Mouse (Mus musculus): Measurements from ENCODE around the gene Psme4. TPM values are rescaled to one million over a fixed set of nuclear protein-coding genes. Genes with fewer than 3 reads are reported as not detected.

Psme4 gene
- polyA plus RNA-seq, 1 experiment from 2014 or later = 10.5 TPM

- Histone ChIP-seq H3K36me3 (ENCODE audit: control insufficient read depth, insufficient read depth, low read length) (no peaks in the 10 kb centered on the region), H3K27me3 (replicated peaks; ENCODE audit: control insufficient read depth, insufficient read depth, low read length) (no peaks in the 10 kb centered on the region), H3K9ac (ENCODE audit: low read depth, low read length) (no peak overlapping the region), H3K4me1 (ENCODE audit: control insufficient read depth, insufficient read depth, low read length) (no peaks in the 10 kb centered on the region), H3K4me2 (ENCODE audit: low read depth, low read length) (no peak overlapping the region), H3K27ac (ENCODE audit: low read length) (no peak overlapping the region), H3K4me3 (ENCODE audit: low read length) (no peak overlapping the region), H3K9me3 (ENCODE audit: control insufficient read depth, low read length) (no peaks in the 10 kb centered on the region)
- WGBS = 78% methylated on average over 1 of the region's 1 CpGs
- no peak for ATAC-seq
Observed at GRCm38 (mm10) chr11:30920641-30921040, 149.1 kb downstream of the Psme4 start.

DNA sequence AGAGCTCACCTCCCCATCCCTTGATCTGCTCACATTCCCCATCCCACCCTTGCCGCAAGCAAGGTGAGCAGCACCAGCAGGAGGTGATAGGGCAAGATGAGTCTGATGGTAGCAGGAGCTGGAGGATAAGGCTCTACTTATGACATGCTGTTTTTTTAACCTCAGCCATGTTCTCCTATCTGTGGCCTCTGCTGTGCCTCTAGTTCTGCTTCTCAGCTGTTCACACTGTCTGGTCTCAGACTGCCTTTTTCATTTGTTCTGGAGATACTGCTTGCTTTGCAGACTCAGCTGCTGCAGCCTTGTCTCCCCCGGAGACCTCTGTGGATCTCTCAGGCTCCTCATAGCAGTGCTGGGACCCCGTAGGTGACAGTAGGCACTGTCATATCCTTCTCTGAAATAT lies 151.8 kb downstream of the Psme4 start:
- Histone ChIP-seq H3K9me3 (ENCODE audit: control insufficient read depth, low read length) (no peaks in the 10 kb centered on the region), H3K27ac (ENCODE audit: low read length) (no peak overlapping the region), H3K4me3 (ENCODE audit: low read length) (no peak overlapping the region), H3K9ac (ENCODE audit: low read depth, low read length) (no peak overlapping the region), H3K4me2 (ENCODE audit: low read depth, low read length) (no peak overlapping the region), H3K27me3 (replicated peaks; ENCODE audit: control insufficient read depth, insufficient read depth, low read length) (no peaks in the 10 kb centered on the region), H3K36me3 (ENCODE audit: control insufficient read depth, insufficient read depth, low read length) (no peaks in the 10 kb centered on the region), H3K4me1 (ENCODE audit: control insufficient read depth, insufficient read depth, low read length) (no peaks in the 10 kb centered on the region)
- no peak for ATAC-seq
- WGBS = 94% methylated on average over 3 of the region's 3 CpGs

GRCm38 (mm10) chr11:30928079-30928478 lies 156.6 kb downstream of the Psme4 start:
- ATAC-seq = no peak
- H3K9me3 ChIP-seq (ENCODE audit: control insufficient read depth, low read length) = no peaks in the 10 kb centered on the region
- no peaks in the 10 kb centered on the region for H3K36me3 ChIP-seq (ENCODE audit: control insufficient read depth, insufficient read depth, low read length)
- no peak overlapping the region for H3K27ac ChIP-seq (ENCODE audit: low read length)
- H3K27me3 ChIP-seq (replicated peaks; ENCODE audit: control insufficient read depth, insufficient read depth, low read length) = no peaks in the 10 kb centered on the region
- H3K9ac ChIP-seq (ENCODE audit: low read depth, low read length) = no peak overlapping the region
- no peak overlapping the region for H3K4me3 ChIP-seq (ENCODE audit: low read length)
- H3K4me2 ChIP-seq (ENCODE audit: low read depth, low read length) = no peak overlapping the region
- no peaks in the 10 kb centered on the region for H3K4me1 ChIP-seq (ENCODE audit: control insufficient read depth, insufficient read depth, low read length)

DNA sequence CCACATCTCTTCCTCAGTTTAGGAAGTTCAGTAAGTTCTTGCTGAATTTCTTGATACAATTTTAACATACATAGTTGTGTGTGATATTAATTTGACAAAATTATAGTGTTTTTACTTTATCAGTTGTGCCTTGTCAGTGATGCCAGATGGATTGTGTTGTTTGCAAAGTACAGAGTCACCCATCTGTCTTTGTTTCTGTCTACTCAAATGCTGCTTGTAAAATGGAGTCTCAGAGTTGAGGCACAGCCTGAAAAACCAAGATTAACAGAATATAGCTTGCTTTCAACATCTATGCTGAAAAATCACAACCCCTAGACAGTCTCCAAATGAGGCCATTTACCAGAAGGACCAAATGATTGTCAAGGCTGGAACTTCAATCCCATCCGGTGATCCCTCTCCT lies 157.0 kb downstream of the Psme4 start:
- Histone ChIP-seq H3K4me2 (ENCODE audit: low read depth, low read length) (no peak overlapping the region), H3K4me1 (ENCODE audit: control insufficient read depth, insufficient read depth, low read length) (no peaks in the 10 kb centered on the region), H3K36me3 (ENCODE audit: control insufficient read depth, insufficient read depth, low read length) (no peaks in the 10 kb centered on the region), H3K9me3 (ENCODE audit: control insufficient read depth, low read length) (no peaks in the 10 kb centered on the region), H3K4me3 (ENCODE audit: low read length) (no peak overlapping the region), H3K27me3 (replicated peaks; ENCODE audit: control insufficient read depth, insufficient read depth, low read length) (no peaks in the 10 kb centered on the region), H3K27ac (ENCODE audit: low read length) (no peak overlapping the region), H3K9ac (ENCODE audit: low read depth, low read length) (no peak overlapping the region)
- 100% methylated on average over 1 of the region's 1 CpGs for WGBS
- ATAC-seq = no peak

Other genes starting within 250 kb of the Psme4 start
- 6.4 and 7.9 TPM in 2 replicates for gene Acyp2, start 122.1 kb upstream of the Psme4 start, polyA plus RNA-seq (2015; fragmentation: Nextera tagmentation; extraction: Ambion mirVana)
- 0.18 TPM in 2 replicates for gene Gpr75, start 113.6 kb downstream of the Psme4 start, polyA plus RNA-seq (2015; fragmentation: Nextera tagmentation; extraction: Ambion mirVana)
- gene Asb3, start 113.7 kb downstream of the Psme4 start, polyA plus RNA-seq (2015; fragmentation: Nextera tagmentation; extraction: Ambion mirVana) = 19.7 and 19.9 TPM in 2 replicates
- 8.2 and 9.4 TPM in 2 replicates for gene Erlec1, start 182.6 kb downstream of the Psme4 start, polyA plus RNA-seq (2015; fragmentation: Nextera tagmentation; extraction: Ambion mirVana)
- 17.2 and 20.2 TPM in 2 replicates for gene Chac2, start 214.6 kb downstream of the Psme4 start, polyA plus RNA-seq (2015; fragmentation: Nextera tagmentation; extraction: Ambion mirVana)

Data from intestine, embryonic 16.5 days (tissue).